Mouse (Mus musculus): ENCODE data around the gene Gpr62. TPM values are rescaled to one million over a fixed set of nuclear protein-coding genes. Genes with fewer than 3 reads are reported as not detected.

The Gpr62 gene
- polyA plus RNA-seq, 1 experiment from 2014 or later = 0.91 TPM

DNA sequence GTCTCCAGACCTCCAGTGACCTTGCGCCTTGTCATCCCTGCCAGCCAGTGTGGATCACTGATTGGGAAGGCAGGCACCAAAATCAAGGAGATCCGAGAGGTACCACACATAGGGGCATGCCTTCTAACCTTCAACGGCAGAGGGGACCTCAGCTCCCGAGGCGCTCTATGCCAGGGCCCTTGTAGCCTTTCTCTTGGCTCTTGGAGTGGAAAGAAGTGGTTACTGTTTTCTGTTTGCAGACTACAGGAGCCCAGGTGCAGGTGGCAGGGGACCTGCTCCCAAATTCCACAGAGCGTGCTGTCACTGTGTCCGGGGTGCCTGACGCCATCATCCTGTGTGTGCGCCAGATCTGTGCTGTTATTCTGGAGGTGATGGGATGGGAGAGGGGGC is 4.7 kb downstream of the Gpr62 start:
- Histone ChIP-seq H3K9me3 (replicated peaks; ENCODE audit: low read length) (no peaks in the 10 kb centered on the region), H3K27ac (no peak overlapping the region), H3K4me2 (ENCODE audit: low read length) (no peak overlapping the region), H3K27me3 (ENCODE audit: insufficient read depth, low read length) (no peaks in the 10 kb centered on the region), H3K4me1 (replicated peaks; ENCODE audit: insufficient read depth, low read length) (peaks cover 27% of the 10 kb centered on the region), H3K4me3 (replicated peaks; ENCODE audit: low read depth, low read length) (no peak overlapping the region), H3K36me3 (ENCODE audit: insufficient read depth, low read length) (peaks cover 13% of the 10 kb centered on the region), H3K9ac (ENCODE audit: low read depth, low read length) (no peak overlapping the region)
- 66% methylated on average over 9 of the region's 9 CpGs for WGBS
- DNase-seq (ENCODE audit: low spot score) (no peak), ATAC-seq (replicated peaks; ENCODE audit: low FRiP score, low read depth) (no peak)
- TF ChIP-seq CTCF (IDR thresholded peaks at IDR 0.05; ENCODE audit: low read depth) = no peak

DNA sequence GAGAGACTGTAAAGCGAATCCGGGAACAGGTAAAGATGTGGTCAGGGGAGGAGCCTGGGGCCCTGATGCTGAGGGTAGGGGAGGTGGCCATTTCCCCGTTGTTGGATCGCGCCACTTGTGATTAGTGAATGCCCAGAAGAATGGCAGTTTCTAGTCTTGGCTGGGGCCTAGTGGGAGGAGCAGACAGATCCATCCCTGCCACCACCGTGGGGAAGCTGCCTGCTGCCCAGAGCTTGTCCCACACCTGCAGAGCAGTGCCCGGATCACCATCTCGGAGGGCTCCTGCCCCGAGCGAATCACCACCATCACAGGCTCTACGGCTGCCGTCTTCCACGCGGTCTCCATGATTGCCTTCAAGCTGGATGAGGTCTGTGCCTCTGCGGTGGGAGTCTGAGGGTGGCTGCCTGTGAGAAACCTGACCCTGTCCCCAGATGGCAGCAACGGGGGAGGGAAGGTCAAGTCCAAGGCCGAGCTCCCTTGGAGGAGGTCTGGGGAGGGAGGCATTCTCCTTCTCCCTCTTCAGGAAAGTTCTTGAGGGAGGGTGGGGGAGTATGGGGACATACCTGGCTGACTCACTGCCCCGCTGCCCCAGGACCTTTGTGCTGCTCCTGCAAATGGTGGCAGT is 5.2 kb downstream of the Gpr62 start:
- ATAC-seq (replicated peaks; ENCODE audit: low FRiP score, low read depth) (no peak; the same call in 1 of the 2 replicates), DNase-seq (ENCODE audit: low spot score) (peak; percentile 66)
- H3K4me1 ChIP-seq (replicated peaks; ENCODE audit: insufficient read depth, low read length) = peaks cover 24% of the 10 kb centered on the region

DNA sequence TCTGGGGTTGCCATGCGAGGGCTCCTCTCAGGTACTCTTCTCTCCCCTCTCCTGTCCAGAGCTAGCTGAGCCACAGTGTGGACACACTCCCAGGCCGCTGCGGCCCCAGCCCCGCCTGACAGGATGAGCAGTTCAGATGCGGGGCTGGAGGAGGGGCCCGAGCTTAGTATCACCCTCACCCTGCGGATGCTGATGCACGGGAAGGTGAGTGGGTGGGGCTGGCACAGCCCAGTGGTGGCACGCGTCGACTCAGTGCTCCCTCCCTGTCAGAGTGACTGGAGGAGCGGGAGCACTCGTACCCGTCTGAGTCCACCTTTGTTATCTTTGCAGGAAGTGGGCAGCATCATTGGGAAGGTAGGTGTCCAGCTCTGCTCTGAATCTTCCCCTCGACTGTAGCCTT is 5.8 kb downstream of the Gpr62 start:
- Histone ChIP-seq H3K36me3 (ENCODE audit: insufficient read depth, low read length) (peaks cover 13% of the 10 kb centered on the region), H3K4me2 (ENCODE audit: low read length) (no peak overlapping the region), H3K9ac (ENCODE audit: low read depth, low read length) (no peak overlapping the region), H3K27me3 (ENCODE audit: insufficient read depth, low read length) (no peaks in the 10 kb centered on the region), H3K4me1 (replicated peaks; ENCODE audit: insufficient read depth, low read length) (peaks cover 20% of the 10 kb centered on the region), H3K9me3 (replicated peaks; ENCODE audit: low read length) (no peaks in the 10 kb centered on the region), H3K27ac (no peak overlapping the region), H3K4me3 (replicated peaks; ENCODE audit: low read depth, low read length) (no peak overlapping the region)
- no peak for TF ChIP-seq CTCF (IDR thresholded peaks at IDR 0.05; ENCODE audit: low read depth)
- 40% methylated on average over 15 of the region's 15 CpGs for WGBS
- DNase-seq (ENCODE audit: low spot score) = no peak
- ATAC-seq (replicated peaks; ENCODE audit: low FRiP score, low read depth) = no peak

More for the DNA sequence above, 5.2 kb downstream of the Gpr62 start:
- Histone ChIP-seq H3K4me2 (ENCODE audit: low read length) (no peak overlapping the region), H3K27ac (no peak overlapping the region; the same call in 1 of the 2 replicates), H3K36me3 (ENCODE audit: insufficient read depth, low read length) (peaks cover 13% of the 10 kb centered on the region), H3K9ac (ENCODE audit: low read depth, low read length) (no peak overlapping the region), H3K27me3 (ENCODE audit: insufficient read depth, low read length) (no peaks in the 10 kb centered on the region), H3K4me3 (replicated peaks; ENCODE audit: low read depth, low read length) (no peak overlapping the region), H3K9me3 (replicated peaks; ENCODE audit: low read length) (no peaks in the 10 kb centered on the region)
- no peak for TF ChIP-seq CTCF (IDR thresholded peaks at IDR 0.05; ENCODE audit: low read depth)
- WGBS = 44% methylated on average over 18 of the region's 18 CpGs

DNA sequence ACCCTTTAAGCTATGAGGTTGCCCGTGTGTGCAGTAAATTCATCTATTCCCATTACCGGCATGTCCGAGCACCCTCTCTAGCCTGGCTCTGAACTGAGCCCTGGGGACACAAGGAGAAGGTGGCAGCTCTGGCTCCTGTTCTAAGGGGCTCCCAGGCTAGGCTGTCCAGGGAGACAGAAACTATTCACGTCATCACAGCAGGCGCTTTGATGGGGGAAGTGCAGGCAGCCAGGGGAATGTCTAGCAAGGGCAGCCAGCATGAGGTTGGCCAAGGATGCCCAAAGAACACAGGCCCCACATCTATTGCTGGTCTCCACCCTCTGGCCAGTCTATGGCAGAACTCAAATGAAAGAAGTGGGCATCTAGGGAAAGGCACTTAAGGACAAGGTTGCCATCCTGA is 7.8 kb downstream of the Gpr62 start:
- H3K4me3 ChIP-seq (replicated peaks; ENCODE audit: low read depth, low read length) = no peak overlapping the region
- H3K4me2 ChIP-seq (ENCODE audit: low read length) = no peak overlapping the region
- peaks cover 5% of the 10 kb centered on the region for H3K36me3 ChIP-seq (ENCODE audit: insufficient read depth, low read length)
- no peak for ATAC-seq (replicated peaks; ENCODE audit: low FRiP score, low read depth)
- no peak for DNase-seq (ENCODE audit: low spot score)
- H3K27ac ChIP-seq = no peak overlapping the region
- no peak for TF ChIP-seq CTCF (IDR thresholded peaks at IDR 0.05; ENCODE audit: low read depth)
- no peaks in the 10 kb centered on the region for H3K27me3 ChIP-seq (ENCODE audit: insufficient read depth, low read length)
- 75% methylated on average over 5 of the region's 5 CpGs for WGBS
- H3K4me1 ChIP-seq (replicated peaks; ENCODE audit: insufficient read depth, low read length) = peaks cover 32% of the 10 kb centered on the region
- H3K9ac ChIP-seq (ENCODE audit: low read depth, low read length) = no peak overlapping the region
- H3K9me3 ChIP-seq (replicated peaks; ENCODE audit: low read length) = no peaks in the 10 kb centered on the region

DNA sequence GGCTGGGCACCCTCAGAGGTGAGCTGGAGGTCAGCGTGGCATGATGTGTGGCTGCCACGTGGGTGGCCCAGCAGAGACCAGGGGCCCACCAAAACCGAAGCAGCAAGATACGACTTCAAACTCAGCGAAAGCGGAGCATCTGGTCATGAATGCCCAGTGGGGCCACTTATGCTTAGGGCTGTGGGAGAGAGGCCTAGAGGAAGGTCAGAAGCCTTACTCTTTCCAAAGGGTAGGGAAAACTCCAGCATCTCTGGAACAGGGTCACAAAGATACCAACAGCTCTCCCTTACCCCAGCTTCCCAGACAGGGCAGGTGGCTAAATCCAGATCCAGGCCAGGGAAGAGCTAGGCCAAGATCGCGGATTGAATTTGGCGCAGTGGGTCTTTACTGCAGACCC is 8.6 kb downstream of the Gpr62 start:
- Histone ChIP-seq H3K4me1 (replicated peaks; ENCODE audit: insufficient read depth, low read length) (peaks cover 38% of the 10 kb centered on the region), H3K27me3 (ENCODE audit: insufficient read depth, low read length) (no peaks in the 10 kb centered on the region), H3K27ac (peak overlapping the region; percentile 21; the same call in 1 of the 2 replicates), H3K9me3 (replicated peaks; ENCODE audit: low read length) (no peaks in the 10 kb centered on the region), H3K4me3 (replicated peaks; ENCODE audit: low read depth, low read length) (no peak overlapping the region), H3K36me3 (ENCODE audit: insufficient read depth, low read length) (0 out of 2 replicates have a peak, but pooled peaks cover 4% of the 10 kb centered on the region), H3K9ac (ENCODE audit: low read depth, low read length) (0 out of 2 replicates have a peak overlapping the region, but pooled peaks have one; percentile 31), H3K4me2 (ENCODE audit: low read length) (peak overlapping the region; percentile 90; the same call in 1 of the 2 replicates)
- DNase-seq (ENCODE audit: low spot score) (no peak), ATAC-seq (replicated peaks; ENCODE audit: low FRiP score, low read depth) (no peak)
- 48% methylated on average over 9 of the region's 9 CpGs for WGBS
- no peak for TF ChIP-seq CTCF (IDR thresholded peaks at IDR 0.05; ENCODE audit: low read depth)

DNA sequence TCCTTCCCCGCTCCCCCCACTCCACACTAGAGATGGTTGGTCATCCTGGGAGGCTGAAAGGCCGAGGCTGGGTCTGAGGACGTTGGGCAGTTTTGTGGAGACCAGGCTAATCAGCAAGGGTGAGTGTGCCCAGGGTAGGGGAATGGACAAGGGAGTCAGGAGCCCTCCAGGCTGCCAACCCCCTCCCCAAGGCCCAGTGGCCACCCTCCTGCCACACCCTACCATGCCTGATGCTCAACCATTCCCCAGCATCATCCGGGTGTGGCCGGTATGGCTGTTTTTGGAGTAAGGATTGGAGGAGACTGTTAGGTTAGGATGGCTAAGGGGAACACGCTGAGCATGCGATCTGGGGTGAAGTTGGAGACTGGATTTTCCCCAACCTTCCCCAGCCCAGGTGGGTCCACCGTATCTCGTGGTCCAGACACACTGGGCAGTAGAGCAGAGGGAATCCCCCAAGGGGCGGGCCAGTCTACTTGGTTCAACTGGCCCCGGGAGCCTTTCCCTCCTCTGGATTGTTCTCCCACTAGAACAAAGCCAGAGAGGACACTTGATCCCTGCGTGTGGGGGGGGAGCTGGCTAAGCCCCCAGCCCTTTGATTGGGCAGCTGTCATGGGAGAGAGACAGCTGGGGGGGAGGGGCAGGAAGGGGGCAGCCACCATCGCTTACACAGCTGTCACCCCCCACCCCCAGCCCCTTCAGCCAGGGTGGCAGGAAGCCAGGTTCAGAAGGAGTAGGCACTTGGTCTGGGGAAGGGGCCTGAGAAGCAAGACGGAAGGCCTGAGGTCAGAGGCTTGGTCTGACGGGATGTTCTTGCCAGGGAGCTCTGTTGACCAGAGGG is 9.2 kb downstream of the Gpr62 start:
- H3K4me1 ChIP-seq (replicated peaks; ENCODE audit: insufficient read depth, low read length) = peaks cover 42% of the 10 kb centered on the region
- WGBS = 35% methylated on average over 15 of the region's 15 CpGs
- no peak overlapping the region for H3K4me3 ChIP-seq (replicated peaks; ENCODE audit: low read depth, low read length)
- no peak for ATAC-seq (replicated peaks; ENCODE audit: low FRiP score, low read depth)
- H3K9ac ChIP-seq (ENCODE audit: low read depth, low read length) = 0 out of 2 replicates have a peak overlapping the region, but pooled peaks have one; percentile 31
- H3K36me3 ChIP-seq (ENCODE audit: insufficient read depth, low read length) = no peaks in the 10 kb centered on the region
- H3K4me2 ChIP-seq (ENCODE audit: low read length) = peak overlapping the region; percentile 90
- no peaks in the 10 kb centered on the region for H3K9me3 ChIP-seq (replicated peaks; ENCODE audit: low read length)
- no peak for TF ChIP-seq CTCF (IDR thresholded peaks at IDR 0.05; ENCODE audit: low read depth)
- peak overlapping the region; percentile 25; the same call in 1 of the 2 replicates for H3K27ac ChIP-seq
- H3K27me3 ChIP-seq (ENCODE audit: insufficient read depth, low read length) = no peaks in the 10 kb centered on the region
- peak; percentile 71 for DNase-seq (ENCODE audit: low spot score)
